Mouse (Mus musculus): ENCODE measurements around the gene Odf3b. TPM values are rescaled to one million over a fixed set of nuclear protein-coding genes. Genes with fewer than 3 reads are reported as not detected.

Odf3b gene
- total RNA-seq (2015; ENCODE audit: low replicate concordance) (not detected in 2 replicates), total RNA-seq (2017; ENCODE audit: low replicate concordance) (not detected in 2 replicates)

DNA sequence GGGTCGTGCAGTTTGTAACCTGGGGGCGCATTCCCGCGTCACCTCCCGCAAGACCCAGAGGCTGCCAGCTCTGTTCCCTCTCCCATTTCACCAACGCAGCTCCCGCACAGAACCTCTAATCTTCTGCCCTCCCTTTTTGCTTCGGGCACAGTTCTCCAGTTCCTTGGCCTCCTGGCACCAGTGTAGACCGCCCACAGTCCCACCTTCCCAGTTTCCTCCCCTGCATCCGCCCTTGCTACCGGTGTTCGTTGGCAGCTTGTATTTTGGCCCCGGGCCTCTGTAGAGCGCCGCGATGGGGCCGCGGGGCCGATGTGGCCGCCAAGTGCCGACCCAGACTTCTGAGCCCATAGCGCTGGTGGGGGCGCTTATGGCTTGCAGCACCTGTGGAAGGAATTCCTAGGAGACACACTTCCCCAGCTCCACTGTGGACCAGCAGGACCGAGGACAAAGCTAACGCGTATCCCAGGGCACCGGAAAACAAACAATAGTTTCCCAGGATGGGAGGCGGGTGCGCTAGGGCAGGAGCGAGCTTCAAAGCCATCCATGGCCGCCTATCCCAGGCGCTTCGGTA, at the start of gene Odf3b:
TSS of gene Odf3b (minus strand) at position 452 of the 571 bp plus-strand sequence.
- ATAC-seq (replicated peaks; ENCODE audit: low FRiP score, poor library complexity, severe bottlenecking) = no peak

DNA sequence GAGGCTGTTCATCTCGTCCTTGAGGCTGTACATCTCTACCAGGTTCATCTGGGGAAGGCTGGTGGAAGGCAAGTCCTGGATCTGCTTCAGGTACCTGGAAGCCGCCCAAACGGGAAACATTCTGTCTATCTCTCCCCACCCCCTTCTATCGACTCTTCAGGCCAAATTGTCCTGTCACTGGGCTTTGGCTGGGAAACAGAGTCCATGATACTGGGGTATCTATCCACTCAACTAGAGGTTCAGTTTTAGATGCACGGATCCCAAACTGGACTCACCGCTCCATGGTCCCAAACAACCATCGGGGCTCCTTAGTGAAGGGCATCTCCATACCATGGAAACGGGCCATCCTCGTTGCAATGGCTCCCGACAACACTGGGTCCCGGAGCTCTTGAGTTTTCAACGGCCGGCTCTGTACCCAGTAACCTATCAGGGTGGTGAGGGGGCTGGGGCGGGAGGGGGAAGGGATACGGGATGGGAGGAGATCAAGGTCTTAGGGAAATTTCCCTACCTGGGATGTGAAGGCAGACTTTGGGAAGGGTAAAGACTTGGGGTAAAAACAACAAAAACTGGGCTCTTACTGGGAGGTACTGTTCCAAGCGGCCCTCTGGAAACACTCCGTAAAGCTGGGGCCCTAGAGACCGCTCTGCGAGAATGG, 49.2 kb upstream of the Odf3b start:
- ATAC-seq (replicated peaks; ENCODE audit: low FRiP score, poor library complexity, severe bottlenecking) = no peak

DNA sequence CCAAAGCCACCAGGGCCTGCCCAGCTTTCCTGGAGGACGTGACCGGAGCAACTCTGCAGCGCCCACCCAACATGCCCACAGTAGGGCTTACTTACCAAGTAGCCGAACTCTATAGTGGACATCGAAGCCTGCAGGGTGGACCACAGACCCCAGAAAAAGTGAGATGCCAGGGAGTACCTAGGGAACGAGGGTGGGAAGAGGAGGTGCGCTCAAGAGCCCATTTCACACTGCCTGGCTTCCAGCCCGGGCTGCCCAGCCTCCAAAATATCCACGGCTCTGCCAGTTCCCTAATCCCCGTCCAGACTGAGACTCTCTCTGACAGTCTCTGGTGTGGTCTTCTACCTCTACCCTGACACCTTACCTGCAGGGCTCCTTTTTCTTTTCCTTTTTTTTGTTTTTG, 47.6 kb upstream of the Odf3b start:
- no peak for ATAC-seq (replicated peaks; ENCODE audit: low FRiP score, poor library complexity, severe bottlenecking)

GRCm38 (mm10) chr15:89425711-89426121, 46.6 kb upstream of the Odf3b start, which contains the start of gene Cpt1b:
Gene Cpt1b (minus strand): TSS chr15:89425863.
- ATAC-seq (replicated peaks; ENCODE audit: low FRiP score, poor library complexity, severe bottlenecking) = no peak

DNA sequence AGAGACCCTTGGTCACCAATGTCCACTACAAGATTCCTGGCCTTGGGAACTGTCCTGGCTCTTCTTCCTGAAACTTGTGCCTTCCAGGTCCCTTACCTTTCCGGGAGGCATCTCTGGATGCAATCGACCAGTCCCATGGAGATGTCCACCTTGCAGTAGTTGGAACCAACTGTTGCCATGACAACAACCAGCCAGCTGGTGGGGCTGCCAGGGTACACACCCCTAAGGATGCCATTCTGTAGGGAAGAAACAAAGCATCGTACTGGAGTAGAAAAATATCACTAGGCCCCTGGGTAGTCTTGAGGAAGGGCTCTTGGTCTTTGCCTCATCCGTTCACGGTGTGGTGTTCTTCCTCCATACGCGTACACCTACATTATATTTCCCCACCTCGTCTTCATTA, 45.5 kb upstream of the Odf3b start:
- ATAC-seq (replicated peaks; ENCODE audit: low FRiP score, poor library complexity, severe bottlenecking) = no peak

DNA sequence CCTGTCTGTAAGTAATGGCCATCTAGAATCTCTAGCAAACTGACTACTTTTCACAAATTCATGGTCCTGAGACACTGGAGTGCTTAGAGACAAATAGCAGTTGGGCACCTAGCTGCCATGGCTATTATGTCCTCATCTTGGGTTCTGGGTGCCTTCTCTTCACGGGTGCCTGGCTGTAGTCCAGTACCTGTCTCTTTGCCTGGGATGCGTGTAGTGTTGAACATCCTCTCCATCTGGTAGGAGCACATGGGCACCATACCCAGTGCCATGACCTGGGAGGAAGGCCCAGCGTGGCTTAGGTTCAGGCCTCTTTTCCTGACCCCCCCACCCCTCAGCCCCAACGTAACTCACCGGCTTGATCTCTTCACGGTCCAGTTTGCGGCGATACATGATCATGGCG, 42.9 kb upstream of the Odf3b start:
- no peak for ATAC-seq (replicated peaks; ENCODE audit: low FRiP score, poor library complexity, severe bottlenecking)

GRCm38 (mm10) chr15:89415282-89415681, 36.2 kb upstream of the Odf3b start:
- no peak for ATAC-seq (replicated peaks; ENCODE audit: low FRiP score, poor library complexity, severe bottlenecking)

- ATAC-seq (replicated peaks; ENCODE audit: low FRiP score, poor library complexity, severe bottlenecking) = no peak
Measured at GRCm38 (mm10) chr15:89410118-89410517, 31.0 kb upstream of the Odf3b start, which contains the start of gene Syce3. Gene Syce3 (minus strand): TSS chr15:89410503.

DNA sequence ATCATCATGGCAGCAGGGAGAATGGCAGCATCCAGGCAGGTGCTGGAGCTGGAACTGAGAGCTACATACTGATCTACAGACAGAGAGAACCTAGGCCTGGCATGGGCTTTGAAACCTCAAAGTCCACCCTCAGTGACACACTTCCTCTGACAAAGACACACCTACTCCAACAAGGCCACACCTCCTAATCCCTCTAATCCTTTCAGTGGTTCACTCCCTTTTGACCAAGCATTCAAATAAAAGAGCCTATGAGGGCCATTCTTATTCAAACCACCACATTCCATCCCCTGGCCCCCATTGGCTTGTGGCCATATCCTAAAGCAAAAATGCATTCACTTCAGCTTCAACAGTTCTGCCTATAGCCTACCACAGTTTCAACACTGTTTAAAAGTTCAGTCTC, 27.6 kb upstream of the Odf3b start:
- ATAC-seq (replicated peaks; ENCODE audit: low FRiP score, poor library complexity, severe bottlenecking) = no peak

- ATAC-seq (replicated peaks; ENCODE audit: low FRiP score, poor library complexity, severe bottlenecking) = no peak
Measured at GRCm38 (mm10) chr15:89404831-89405623, 25.9 kb upstream of the Odf3b start.

- no peak for ATAC-seq (replicated peaks; ENCODE audit: low FRiP score, poor library complexity, severe bottlenecking)
Measured at GRCm38 (mm10) chr15:89402471-89402870, 23.4 kb upstream of the Odf3b start.

DNA sequence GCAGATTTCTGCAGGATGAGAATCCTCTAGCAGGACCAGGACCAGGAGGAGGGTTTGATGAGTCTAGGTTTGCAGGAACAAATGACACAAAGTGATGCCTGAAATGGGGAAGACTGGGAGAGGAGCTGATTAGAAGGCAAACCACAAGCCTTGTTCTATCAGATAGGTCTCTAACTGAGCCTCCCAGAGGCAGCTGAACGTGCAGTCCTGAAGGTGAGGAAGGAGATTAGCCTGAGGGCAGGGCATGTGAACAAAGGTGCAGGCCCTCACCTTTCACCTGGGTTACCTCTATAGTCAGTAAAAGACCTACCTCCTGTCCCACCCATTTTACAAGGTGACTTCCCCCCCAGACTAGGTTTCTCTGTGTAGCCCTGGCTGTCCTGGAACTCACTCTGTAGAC, 20.6 kb upstream of the Odf3b start:
- no peak for ATAC-seq (replicated peaks; ENCODE audit: low FRiP score, poor library complexity, severe bottlenecking)

DNA sequence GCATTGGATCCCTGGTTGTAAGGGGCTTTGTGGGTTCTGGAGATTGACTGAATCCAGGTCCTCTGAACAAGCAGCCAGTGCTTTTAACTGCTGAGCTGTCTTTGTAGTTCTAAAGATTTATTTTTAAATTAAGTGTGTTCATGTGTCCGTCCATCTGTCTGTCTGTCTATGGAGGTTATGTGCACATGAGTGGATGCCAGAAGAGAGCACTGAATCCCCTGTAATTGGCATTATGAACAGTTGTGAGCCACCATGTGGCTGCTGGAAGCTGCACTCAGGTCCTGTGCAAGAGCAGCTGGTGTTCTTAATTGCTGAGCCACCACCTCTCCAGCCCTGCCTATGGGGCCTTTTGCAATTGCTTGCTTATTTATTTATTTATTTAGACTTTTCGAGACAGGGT, 19.1 kb upstream of the Odf3b start:
- no peak for ATAC-seq (replicated peaks; ENCODE audit: low FRiP score, poor library complexity, severe bottlenecking)

GRCm38 (mm10) chr15:89396883-89397282, 17.8 kb upstream of the Odf3b start:
- no peak for ATAC-seq (replicated peaks; ENCODE audit: low FRiP score, poor library complexity, severe bottlenecking)

DNA sequence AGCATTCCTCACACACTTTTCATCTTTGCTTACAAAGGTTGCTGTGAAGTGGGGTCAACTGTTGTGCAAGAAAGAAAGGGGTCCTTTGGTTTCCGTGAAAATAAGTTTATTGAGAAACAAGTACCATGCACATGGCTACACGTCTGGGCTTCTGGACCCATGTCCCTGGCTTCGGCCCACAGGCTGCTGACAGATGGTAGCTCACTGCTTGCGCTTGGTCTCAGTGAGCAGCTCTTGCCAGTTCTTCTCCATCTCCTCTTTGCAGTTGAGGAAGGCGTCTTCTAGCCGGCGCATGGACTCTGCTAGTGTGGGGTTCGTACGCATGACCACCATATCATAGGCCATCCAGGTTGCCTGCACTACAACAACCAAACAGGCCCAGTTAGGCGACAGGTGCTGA, 11.0 kb upstream of the Odf3b start:
- no peak for ATAC-seq (replicated peaks; ENCODE audit: low FRiP score, poor library complexity, severe bottlenecking)

DNA sequence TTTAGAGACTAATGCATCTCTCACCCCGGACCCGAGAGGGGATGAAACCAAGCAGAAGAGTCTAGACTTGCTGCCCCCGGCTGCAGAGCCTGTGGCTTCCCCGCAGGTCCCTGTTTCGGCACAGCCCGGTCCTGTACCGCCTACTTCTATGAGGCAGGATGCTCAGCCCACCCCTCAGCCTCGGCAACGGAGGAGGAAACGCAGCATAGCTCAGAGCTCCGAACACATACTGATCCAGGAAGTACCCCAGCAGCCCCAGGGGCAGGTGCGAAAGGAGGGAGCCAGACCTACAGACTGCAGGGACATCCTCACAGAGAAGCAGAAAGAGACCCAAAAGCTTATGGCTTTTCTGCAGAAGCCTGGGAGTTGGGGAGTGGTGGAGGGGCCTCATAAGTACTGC, 8.0 kb upstream of the Odf3b start:
- ATAC-seq (replicated peaks; ENCODE audit: low FRiP score, poor library complexity, severe bottlenecking) = no peak

DNA sequence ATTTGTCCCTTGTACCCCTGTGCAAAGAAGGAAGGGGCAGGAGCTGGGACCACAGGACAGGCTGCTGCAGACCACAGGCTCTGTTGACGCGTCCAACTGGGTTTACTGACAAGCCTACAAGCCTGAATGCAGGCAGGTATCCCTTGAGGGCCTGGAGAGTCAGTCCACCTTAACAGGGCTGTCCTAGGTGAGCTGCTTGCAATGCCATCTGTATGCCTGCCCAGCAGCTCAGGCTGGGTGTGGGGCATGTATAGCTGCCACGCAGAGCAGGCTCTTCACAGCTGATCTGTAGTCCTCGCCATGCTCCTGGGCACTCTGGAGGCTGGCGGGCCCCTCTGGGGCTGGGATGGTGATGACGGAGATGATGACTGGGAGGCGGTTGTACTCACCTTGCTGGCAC, 5.5 kb upstream of the Odf3b start, which contains the start of gene Klhdc7b:
TSS of gene Klhdc7b (plus strand) at position 301 of the 400 bp plus-strand sequence.
- no peak for ATAC-seq (replicated peaks; ENCODE audit: low FRiP score, poor library complexity, severe bottlenecking)

DNA sequence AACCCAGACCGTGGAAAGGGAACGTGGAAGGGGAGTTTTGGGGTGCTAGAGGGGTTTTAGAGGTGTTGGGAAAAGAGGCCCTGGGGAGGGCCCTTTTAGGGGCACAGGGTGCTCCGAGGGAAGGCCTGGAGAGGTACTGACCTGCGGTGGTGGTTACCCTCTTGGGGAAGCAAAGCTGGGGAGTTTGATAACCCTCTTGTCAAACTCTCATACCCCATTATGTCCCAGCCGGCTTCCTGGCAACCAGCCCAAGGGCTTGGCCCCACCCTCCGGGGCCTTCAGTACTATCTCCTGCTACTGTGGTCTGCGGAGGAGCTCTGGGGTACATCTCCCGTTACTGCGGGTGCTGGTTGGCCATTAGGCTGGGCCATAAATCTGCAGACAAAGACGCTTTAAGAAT, 347 bp upstream of the Odf3b start:
- 0 out of 2 replicates have a peak, but pooled peaks have one; percentile 31 for ATAC-seq (replicated peaks; ENCODE audit: low FRiP score, poor library complexity, severe bottlenecking)

DNA sequence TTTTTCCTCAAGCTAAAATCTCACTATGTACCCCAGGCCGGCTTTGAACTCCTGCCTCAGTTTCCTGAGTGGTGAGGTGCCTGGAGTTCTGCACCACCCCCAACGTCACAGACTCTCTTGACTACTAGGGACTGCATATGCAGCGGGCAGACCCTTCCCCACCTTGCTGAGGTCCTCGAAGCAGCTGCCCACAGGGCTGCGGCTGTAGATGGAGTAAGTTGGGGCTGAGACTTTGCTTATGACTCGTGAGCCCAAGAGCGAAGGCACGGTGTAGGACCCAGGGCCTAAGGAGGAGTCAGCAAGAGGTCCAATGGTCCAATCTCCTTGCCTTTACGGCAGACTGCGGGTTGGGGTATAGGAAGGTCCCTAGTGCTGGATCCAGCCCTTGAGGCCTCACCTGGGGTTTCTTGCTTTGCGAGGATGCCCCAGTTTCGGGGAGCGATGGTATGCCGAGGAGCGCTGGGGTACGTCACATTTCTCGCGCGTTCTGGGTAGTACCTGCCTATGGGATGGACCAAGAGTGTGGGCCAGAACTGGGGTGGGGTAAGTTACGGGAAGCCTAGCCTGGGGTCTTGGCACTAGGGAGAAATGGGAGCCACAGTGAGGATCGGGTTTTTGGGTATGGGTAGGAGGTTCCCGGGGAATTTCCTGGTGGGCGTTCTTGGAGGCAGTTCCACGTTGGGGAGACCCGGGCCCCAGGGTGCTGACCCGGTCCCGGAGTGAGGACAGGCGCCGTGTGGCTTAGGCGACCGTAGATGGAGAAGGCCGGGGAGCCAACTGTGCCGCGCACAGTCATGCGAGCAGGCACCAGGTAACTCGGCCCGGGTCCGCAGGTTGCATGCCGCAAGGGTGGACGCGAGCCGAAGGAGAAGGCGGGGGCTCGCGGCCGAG, 899 bp downstream of the Odf3b start:
- no peak for ATAC-seq (replicated peaks; ENCODE audit: low FRiP score, poor library complexity, severe bottlenecking)

DNA sequence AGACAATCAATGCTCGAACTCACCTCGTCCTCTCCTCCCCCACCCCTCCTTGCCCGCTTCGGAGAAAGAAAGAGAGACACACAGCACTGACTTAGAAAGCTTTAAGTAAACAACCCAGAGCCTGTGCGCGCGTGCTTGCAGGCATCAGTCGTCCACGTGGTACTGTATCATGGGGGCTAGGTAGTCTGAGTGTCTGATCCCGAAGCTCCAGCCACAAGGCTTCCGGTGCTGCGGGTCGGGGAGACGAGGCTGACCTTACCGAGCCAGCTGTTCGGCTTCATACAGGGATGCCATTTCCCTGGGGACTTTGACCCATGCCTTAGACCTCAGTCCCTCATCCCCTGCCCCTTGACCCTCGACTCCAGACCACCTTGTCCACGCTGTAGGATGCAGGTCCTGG, 1.7 kb downstream of the Odf3b start:
- no peak for ATAC-seq (replicated peaks; ENCODE audit: low FRiP score, poor library complexity, severe bottlenecking)

Measured in erythroid progenitor cell, adult 5-6 weeks (primary cell).